Mouse (Mus musculus) G1E (cell line): ENCODE data around the gene Nat8f1. TPM values are rescaled to one million over a fixed set of nuclear protein-coding genes. Genes with fewer than 3 reads are reported as not detected.
"Not testable (repeated sequence)": the region's sequence is repeated elsewhere in the genome, so short reads cannot be mapped to it uniquely, and the experiment has no call there.

Experiments
- ATAC-seq: 2 replicates; pipeline ENCODE4 v1.8.0; 2016; ENCODE audit warnings: mild to moderate bottlenecking; ENCODE audit not compliant: insufficient number of reproducible peaks, poor library complexity, low FRiP score, severe bottlenecking; ENCODE audit errors: extremely low read depth
- DNase-seq: peaks from one replicate; pipeline ENCODE4 v3.0.0; 2012; ENCODE audit warnings: low spot score
- H3K27me3 ChIP-seq: 2 replicates; pipeline ENCODE4 v1.6.1; 2012; ENCODE audit warnings: mild to moderate bottlenecking, low read length, inconsistent platforms; ENCODE audit not compliant: insufficient read depth
- H3K36me3 ChIP-seq: replicated peaks from 2 replicates; pipeline ENCODE3; 2012; ENCODE audit warnings: mild to moderate bottlenecking, inconsistent platforms
- H3K4me1 ChIP-seq: 2 replicates; pipeline ENCODE4 v1.6.1; 2012; ENCODE audit warnings: low read depth, low read length, inconsistent platforms, mixed read lengths; ENCODE audit not compliant: insufficient read depth
- H3K4me3 ChIP-seq: 2 replicates; pipeline ENCODE4 v1.5.1; 2012; ENCODE audit warnings: low read depth, mild to moderate bottlenecking, inconsistent platforms, low read length, moderate library complexity, mixed read lengths
- H3K9me3 ChIP-seq: replicated peaks from 2 replicates; pipeline ENCODE4 v1.6.1; 2012; ENCODE audit warnings: inconsistent platforms
- CTCF ChIP-seq: IDR thresholded peaks from 2 replicates; pipeline ENCODE4 v1.5.1; 2012; ENCODE audit warnings: low read depth, low read length, inconsistent platforms, mixed read lengths
- GATA1 ChIP-seq: IDR thresholded peaks from 2 replicates; pipeline ENCODE4 v1.6.1; 2012; ENCODE audit warnings: borderline replicate concordance, low read length, inconsistent platforms, mixed read lengths
- GATA2 ChIP-seq: IDR thresholded peaks from 2 replicates; pipeline ENCODE4 v1.6.1; 2012; ENCODE audit warnings: low read depth, low read length, inconsistent platforms, borderline replicate concordance
- POLR2AphosphoS5 ChIP-seq: IDR thresholded peaks from 2 replicates; pipeline ENCODE4 v1.6.1; 2012; ENCODE audit warnings: low read depth, low read length, inconsistent platforms; ENCODE audit not compliant: insufficient replicate concordance
- TAL1 ChIP-seq: conservative IDR thresholded peaks from 2 replicates; pipeline ENCODE4 v1.6.1; 2012; ENCODE audit warnings: low read depth, low read length, inconsistent platforms, mixed read lengths
- polyA plus RNA-seq: library from polyadenylated mRNA; stranded (reverse); fragments of >175 nt; gene quantifications from 2 replicates; pipeline ENCODE4 v1.2.3, GENCODE M21; 2012
- total RNA-seq, 2 experiments: library from RNA; stranded (forward) in 1 of 2; stranded (reverse) in 1 of 2; fragments of 200-1000 nt in 1 of 2; fragments of >200 nt in 1 of 2; fragmentation: Nextera tagmentation in 1 of 2; gene quantifications; 2 replicates each; pipeline ENCODE4 v1.2.3; 2014 to 2017

The Nat8f1 gene
- total and polyA plus RNA-seq, 3 experiments, result 1.9 to 11.2 (median 6.4) TPM

DNA sequence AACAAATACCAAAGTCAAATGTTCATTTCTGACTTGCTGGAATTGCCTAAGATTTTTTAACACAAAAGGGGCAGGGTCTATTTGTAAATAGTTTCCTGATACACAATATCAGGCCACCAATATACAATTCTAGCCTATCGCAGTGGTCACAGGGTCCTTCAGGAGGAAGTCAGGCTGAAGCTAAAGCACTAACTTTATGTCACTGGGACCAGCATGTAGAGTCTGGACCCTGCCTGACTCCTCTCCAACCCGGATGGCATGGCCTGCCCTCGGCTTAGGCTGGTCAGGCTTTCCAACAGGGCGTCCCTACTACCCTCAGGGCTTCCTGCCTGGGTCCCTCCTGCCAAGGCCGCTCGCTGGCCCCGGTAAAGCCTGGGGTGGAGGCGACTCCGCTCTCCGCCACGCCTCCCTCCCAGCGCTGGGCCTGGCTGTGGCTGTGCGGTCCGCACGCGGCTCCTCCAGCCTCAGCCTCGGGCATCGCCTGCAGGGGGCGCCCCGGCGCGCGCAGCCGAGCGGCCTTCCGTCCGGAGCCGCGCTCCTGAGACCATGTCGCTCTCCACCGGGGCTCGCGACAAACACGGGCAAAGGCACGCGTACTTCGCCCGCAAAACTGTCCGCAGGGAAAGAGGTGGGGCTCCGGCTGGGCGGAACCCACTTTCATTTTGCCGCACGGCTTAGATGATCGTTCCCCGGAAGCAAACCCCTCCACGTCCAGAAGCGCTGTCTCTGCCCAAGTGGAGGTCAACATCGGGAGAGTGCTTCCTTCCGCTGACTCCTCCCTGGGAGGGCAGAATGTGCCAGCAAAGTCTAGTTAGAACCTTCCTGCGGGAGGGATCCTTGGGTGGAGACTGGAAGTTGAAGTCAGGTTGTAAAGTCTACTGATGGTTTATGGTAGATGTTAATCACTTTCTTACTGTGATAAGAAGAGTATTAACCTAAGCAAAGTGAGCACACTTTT is 21.3 kb upstream of the Nat8f1 start:
- peaks cover 23% of the 10 kb centered on the region for H3K4me1 ChIP-seq
- peak; percentile 83 for ATAC-seq
- peaks cover 39% of the 10 kb centered on the region for H3K36me3 ChIP-seq
- H3K9me3 ChIP-seq, H3K27me3 ChIP-seq: not testable (repeated sequence)
- H3K4me3 ChIP-seq, result peak overlapping the region; percentile 73
- TF ChIP-seq CTCF (peak; percentile 25), POLR2AphosphoS5 (0 out of 2 replicates have a peak, but pooled peaks have one; percentile 21)
- DNase-seq, result peak; percentile 81

DNA sequence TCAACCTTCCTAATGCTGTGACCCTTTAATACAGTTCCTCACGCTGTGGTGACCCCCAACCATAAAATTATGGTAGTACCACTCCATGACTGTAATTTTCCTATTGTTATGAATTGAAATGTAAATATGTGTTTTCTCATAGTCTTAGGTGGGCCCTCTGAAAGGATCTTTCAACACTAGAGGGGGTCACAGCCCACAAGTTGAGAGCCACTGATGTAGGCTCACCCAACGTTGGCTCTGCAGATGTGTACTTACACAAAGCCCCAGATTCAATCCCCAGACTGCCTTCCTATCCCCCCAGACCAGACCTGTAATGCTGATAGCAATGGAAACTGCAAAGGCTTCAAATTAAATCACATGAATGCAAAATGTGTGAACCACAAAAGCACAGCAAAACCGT is 20.2 kb upstream of the Nat8f1 start:
- H3K4me1 ChIP-seq, result peaks cover 23% of the 10 kb centered on the region
- DNase-seq (no peak), ATAC-seq (no peak)
- TF ChIP-seq TAL1 (no peak), GATA1 (no peak), CTCF (no peak), GATA2 (no peak), POLR2AphosphoS5 (no peak)
- no peaks in the 10 kb centered on the region for H3K9me3 ChIP-seq
- H3K36me3 ChIP-seq, result peaks cover 39% of the 10 kb centered on the region
- no peak overlapping the region for H3K4me3 ChIP-seq
- no peaks in the 10 kb centered on the region for H3K27me3 ChIP-seq

DNA sequence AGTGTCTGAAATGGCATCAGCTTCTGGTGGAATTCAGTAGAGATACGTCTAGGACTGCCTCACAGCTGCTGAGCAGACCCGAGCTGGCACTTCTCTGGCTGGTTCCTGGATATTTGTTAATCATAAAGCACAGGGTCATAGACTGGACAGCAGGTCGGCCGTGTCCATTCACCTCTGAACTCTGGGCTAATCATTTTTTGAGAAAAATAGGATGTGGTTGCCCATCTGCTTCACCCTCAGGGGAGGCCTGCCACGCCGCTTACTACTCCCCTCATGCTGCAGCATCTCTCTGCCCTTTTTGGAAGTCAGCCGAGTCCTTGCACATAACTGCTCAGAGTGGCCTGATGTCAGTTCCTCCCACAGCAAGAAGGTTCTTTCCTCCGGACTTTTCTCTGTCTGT is 18.6 kb upstream of the Nat8f1 start:
- ATAC-seq, result no peak
- TF ChIP-seq POLR2AphosphoS5 (no peak), GATA2 (no peak), TAL1 (no peak), GATA1 (no peak), CTCF (no peak)
- peaks cover 52% of the 10 kb centered on the region for H3K36me3 ChIP-seq

DNA sequence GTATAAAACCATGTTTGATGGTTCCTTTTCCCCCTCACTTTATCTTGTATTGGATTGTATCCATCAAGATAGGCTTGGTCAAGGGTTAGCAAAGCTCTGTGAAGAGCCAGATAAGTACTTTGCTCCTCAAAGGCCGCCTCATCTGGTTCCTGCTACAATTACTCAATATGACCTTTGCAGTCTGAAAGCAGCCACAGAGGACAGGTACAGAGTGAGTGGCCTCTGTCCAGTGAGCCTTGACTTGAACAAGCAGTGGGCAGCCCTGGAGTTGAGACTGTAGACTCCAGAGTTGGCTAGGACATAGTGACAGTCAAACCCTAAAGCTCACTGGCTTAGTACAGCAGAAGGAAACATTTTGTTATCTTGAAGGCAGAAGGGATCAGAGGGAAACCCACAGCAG is 13.8 kb upstream of the Nat8f1 start:
- ATAC-seq, result no peak

More for the DNA sequence above, 18.6 kb upstream of the Nat8f1 start:
- DNase-seq, result no peak
- no peaks in the 10 kb centered on the region for H3K27me3 ChIP-seq
- peaks cover 23% of the 10 kb centered on the region for H3K4me1 ChIP-seq
- no peak overlapping the region for H3K4me3 ChIP-seq
- H3K9me3 ChIP-seq, result no peaks in the 10 kb centered on the region

DNA sequence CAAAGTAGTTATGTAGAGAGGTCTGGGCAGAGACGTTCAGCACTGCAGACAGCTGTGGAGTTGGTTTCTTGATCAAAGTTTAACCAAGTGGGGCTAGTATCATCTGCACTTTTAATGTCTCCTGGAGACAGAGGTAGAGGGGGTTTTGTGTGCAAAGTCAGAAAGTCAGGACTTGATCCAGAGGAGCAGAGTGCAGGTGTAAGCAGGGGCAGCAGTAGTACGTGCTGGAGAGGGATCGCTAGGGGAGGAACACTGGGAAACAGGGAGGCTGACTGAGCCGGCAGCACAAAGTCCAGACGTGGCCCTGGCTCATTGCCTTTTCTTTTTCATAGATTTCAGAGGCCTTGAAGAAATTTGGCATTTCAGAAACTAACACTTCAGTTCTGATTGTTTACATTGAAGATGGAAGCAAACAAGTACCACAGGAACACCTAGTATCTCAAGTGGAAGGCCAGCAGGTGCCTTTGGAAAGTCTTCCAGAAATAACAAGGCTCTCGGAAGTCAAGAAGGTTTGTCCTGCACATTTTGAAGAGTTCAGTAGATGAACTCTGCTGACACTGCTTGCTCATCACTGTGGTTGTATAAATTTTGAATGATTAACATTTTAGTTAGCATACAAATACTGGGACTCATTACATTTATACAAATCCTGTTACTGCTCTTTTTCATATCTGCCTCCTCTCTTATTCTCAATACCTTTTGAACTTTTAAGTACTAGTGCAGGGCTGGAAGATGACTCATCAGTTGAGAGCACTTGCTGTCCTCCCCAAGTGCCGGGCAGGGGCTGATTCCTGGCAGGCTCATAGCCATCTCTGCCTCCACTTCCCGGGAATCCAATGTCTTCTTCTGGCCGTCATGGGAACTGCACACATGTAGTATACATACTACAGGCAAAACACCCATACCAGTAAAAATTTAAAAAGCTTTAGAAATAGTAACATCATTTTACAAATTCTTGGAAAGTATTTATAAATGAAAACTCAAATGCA is 12.3 kb upstream of the Nat8f1 start:
- Histone ChIP-seq H3K9me3 (no peaks in the 10 kb centered on the region), H3K36me3 (peaks cover 90% of the 10 kb centered on the region), H3K4me3 (no peak overlapping the region), H3K27me3 (no peaks in the 10 kb centered on the region), H3K4me1 (peaks cover 5% of the 10 kb centered on the region; the same call in 1 of the 2 replicates)
- TF ChIP-seq POLR2AphosphoS5, result no peak
- TF ChIP-seq TAL1, result no peak
- TF ChIP-seq GATA1, result no peak
- TF ChIP-seq CTCF, result no peak
- TF ChIP-seq GATA2, result no peak
- DNase-seq, result no peak
- ATAC-seq, result no peak

More for the DNA sequence above, 13.8 kb upstream of the Nat8f1 start:
- H3K9me3 ChIP-seq, result no peaks in the 10 kb centered on the region
- no peak for DNase-seq
- 0 out of 2 replicates have a peak, but pooled peaks cover 3% of the 10 kb centered on the region for H3K4me1 ChIP-seq
- TF ChIP-seq GATA2, result no peak
- no peak for TF ChIP-seq GATA1
- TF ChIP-seq TAL1, result no peak
- no peak for TF ChIP-seq POLR2AphosphoS5
- TF ChIP-seq CTCF, result no peak
- H3K27me3 ChIP-seq, result no peaks in the 10 kb centered on the region
- H3K36me3 ChIP-seq, result peaks cover 88% of the 10 kb centered on the region
- no peak overlapping the region for H3K4me3 ChIP-seq

DNA sequence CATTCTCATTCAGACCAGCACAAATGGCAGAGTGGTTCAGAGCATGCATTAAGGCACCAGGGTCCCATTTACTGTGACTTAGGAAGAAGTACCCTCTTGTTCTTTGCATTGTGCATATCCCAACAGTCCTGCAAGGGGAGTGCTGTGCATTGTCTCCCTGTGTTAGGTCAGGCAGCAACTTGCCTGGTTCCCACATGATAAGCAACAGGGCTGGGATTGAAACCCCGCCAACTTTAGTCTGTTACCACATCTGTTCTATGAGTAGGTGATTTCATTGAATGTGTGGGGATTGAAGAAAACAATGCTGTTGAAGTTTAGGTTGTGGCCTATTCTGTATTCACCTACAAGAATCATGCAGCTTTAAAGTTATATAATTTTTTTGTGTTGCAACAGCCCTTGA is 11.2 kb upstream of the Nat8f1 start:
- Histone ChIP-seq H3K27me3 (no peaks in the 10 kb centered on the region), H3K9me3 (no peaks in the 10 kb centered on the region), H3K4me1 (peaks cover 5% of the 10 kb centered on the region; the same call in 1 of the 2 replicates), H3K36me3 (peaks cover 89% of the 10 kb centered on the region), H3K4me3 (no peak overlapping the region)
- TF ChIP-seq CTCF, result no peak
- TF ChIP-seq GATA1, result no peak
- no peak for TF ChIP-seq GATA2
- no peak for TF ChIP-seq TAL1
- TF ChIP-seq POLR2AphosphoS5, result no peak
- ATAC-seq (no peak), DNase-seq (no peak)
